Mouse (Mus musculus) stomach, postnatal 0 days (tissue): ENCODE results near the gene Phtf2. TPM values are rescaled to one million over a fixed set of nuclear protein-coding genes. Genes with fewer than 3 reads are reported as not detected.
"Not testable (repeated sequence)": the region's sequence is repeated elsewhere in the genome, so short reads cannot be mapped to it uniquely, and the experiment has no call there.

Source experiments
- ATAC-seq: fragments of 200-750 bp; cut with Nextera tagmentation; 2 replicates; pipeline ENCODE4 v1.8.0; 2017; ENCODE audit not compliant: low FRiP score, low TSS enrichment
- DNase-seq: peaks from one replicate; pipeline ENCODE4 v3.0.0-alpha.2; 2016; ENCODE audit warnings: low spot score
- H3K27ac ChIP-seq: fragments of 300-500 bp; sonication (generic); replicated peaks from 2 replicates; pipeline ENCODE4 v1.5.1; 2014; ENCODE audit warnings: mild to moderate bottlenecking, control low read depth
- H3K27me3 ChIP-seq: fragments of 300-500 bp; sonication (generic); 2 replicates; pipeline ENCODE4 v1.6.1; 2014; ENCODE audit warnings: low read length; ENCODE audit not compliant: control insufficient read depth, insufficient read depth
- H3K36me3 ChIP-seq: fragments of 300-500 bp; sonication (generic); 2 replicates; pipeline ENCODE4 v1.6.1; 2014; ENCODE audit warnings: low read length, mixed read lengths; ENCODE audit not compliant: control insufficient read depth, insufficient read depth
- H3K4me1 ChIP-seq: fragments of 300-500 bp; sonication (generic); replicated peaks from 2 replicates; pipeline ENCODE4 v1.6.1; 2014; ENCODE audit warnings: antibody characterized with exemption; ENCODE audit not compliant: control insufficient read depth, insufficient read depth
- H3K4me2 ChIP-seq: fragments of 300-500 bp; sonication (generic); replicated peaks from 2 replicates; pipeline ENCODE4 v1.6.1; 2014; ENCODE audit warnings: low read depth, mild to moderate bottlenecking, control low read depth, moderate library complexity
- H3K4me3 ChIP-seq: fragments of 300-500 bp; sonication (generic); 2 replicates; pipeline ENCODE4 v1.5.1; 2014; ENCODE audit warnings: low read depth, low read length, control low read depth
- H3K9ac ChIP-seq: fragments of 300-500 bp; sonication (generic); 2 replicates; pipeline ENCODE4 v1.6.1; 2014; ENCODE audit warnings: mild to moderate bottlenecking, low read length, control low read depth, mixed read lengths
- H3K9me3 ChIP-seq: fragments of 300-500 bp; sonication (generic); 2 replicates; pipeline ENCODE4 v1.6.1; 2016; ENCODE audit warnings: low read length; ENCODE audit not compliant: control insufficient read depth
- CTCF ChIP-seq: IDR thresholded peaks from 2 replicates; pipeline ENCODE4 v1.5.1; 2016; ENCODE audit warnings: antibody characterized with exemption, low read depth, mild to moderate bottlenecking, moderate library complexity
- EP300 ChIP-seq: optimal IDR thresholded peaks from 2 replicates; pipeline ENCODE3; 2016; ENCODE audit warnings: antibody characterized with exemption
- WGBS: fragments of 180-500 bp; shearing (Covaris S2); extraction: QIAGEN DNeasy Blood & Tissue Kit; methylation state at CpG from one replicate; pipeline ENCODE4 v1.1.7; 2014; 5-methylcytosine and 5-hydroxymethylcytosine counted together
- polyA plus RNA-seq: library from polyadenylated mRNA; unstranded; fragments of >200 nt; fragmentation: Nextera tagmentation; extraction: Ambion mirVana; gene quantifications from 2 replicates; pipeline ENCODE4 v1.2.1, GENCODE M21; 2015

Gene Phtf2
- polyA plus RNA-seq, 1 experiment from 2014 or later = 5.1 TPM

- ATAC-seq = no peak
- Histone ChIP-seq H3K9me3 (no peaks in the 10 kb centered on the region), H3K27me3 (no peaks in the 10 kb centered on the region), H3K4me2 (no peak overlapping the region), H3K36me3 (no peaks in the 10 kb centered on the region), H3K9ac (no peak overlapping the region), H3K4me1 (no peaks in the 10 kb centered on the region), H3K27ac (no peak overlapping the region), H3K4me3 (no peak overlapping the region)
- 62% methylated on average over 3 of the region's 3 CpGs for WGBS
- no peak for DNase-seq
- peak; percentile 79 for TF ChIP-seq CTCF
- no peak for TF ChIP-seq EP300
These were observed 108.6 kb downstream of the Phtf2 start for GRCm38 (mm10) chr5:20773341-20773740.

- WGBS = 90% methylated on average over 7 of the region's 7 CpGs
- H3K4me2 ChIP-seq = no peak overlapping the region
- H3K4me3 ChIP-seq = no peak overlapping the region
- H3K36me3 ChIP-seq = 0 out of 2 replicates have a peak, but pooled peaks cover 2% of the 10 kb centered on the region
- no peaks in the 10 kb centered on the region for H3K27me3 ChIP-seq
- no peak for DNase-seq
- no peak overlapping the region for H3K27ac ChIP-seq
- TF ChIP-seq EP300 = no peak
- no peak for TF ChIP-seq CTCF
- no peaks in the 10 kb centered on the region for H3K9me3 ChIP-seq
- H3K9ac ChIP-seq = no peak overlapping the region
- no peaks in the 10 kb centered on the region for H3K4me1 ChIP-seq
- no peak for ATAC-seq
These were observed 116.5 kb downstream of the Phtf2 start for GRCm38 (mm10) chr5:20765365-20765920.

- not testable (repeated sequence) for ATAC-seq, H3K9ac ChIP-seq, H3K4me3 ChIP-seq, H3K4me2 ChIP-seq, H3K9me3 ChIP-seq, H3K4me1 ChIP-seq, H3K36me3 ChIP-seq, H3K27me3 ChIP-seq, DNase-seq, H3K27ac ChIP-seq
- WGBS = 95% methylated on average over 3 of the region's 3 CpGs
These were observed 119.5 kb downstream of the Phtf2 start for GRCm38 (mm10) chr5:20762441-20762840.

- Histone ChIP-seq H3K36me3 (0 out of 2 replicates have a peak, but pooled peaks cover 2% of the 10 kb centered on the region), H3K9ac (no peak overlapping the region), H3K27ac (no peak overlapping the region), H3K27me3 (no peaks in the 10 kb centered on the region), H3K9me3 (no peaks in the 10 kb centered on the region), H3K4me3 (no peak overlapping the region), H3K4me1 (no peaks in the 10 kb centered on the region), H3K4me2 (no peak overlapping the region)
- ATAC-seq = no peak
- 88% methylated on average over 12 of the region's 12 CpGs for WGBS
- no peak for TF ChIP-seq EP300
- TF ChIP-seq CTCF = no peak
- DNase-seq = no peak
These were observed 121.4 kb downstream of the Phtf2 start for GRCm38 (mm10) chr5:20760368-20761162.

GRCm38 (mm10) chr5:20759771-20760170 lies 122.2 kb downstream of the Phtf2 start:
- Histone ChIP-seq H3K4me1 (no peaks in the 10 kb centered on the region), H3K4me3 (no peak overlapping the region), H3K4me2 (no peak overlapping the region), H3K36me3 (0 out of 2 replicates have a peak, but pooled peaks cover 2% of the 10 kb centered on the region), H3K27me3 (no peaks in the 10 kb centered on the region), H3K9ac (no peak overlapping the region), H3K27ac (no peak overlapping the region), H3K9me3 (no peaks in the 10 kb centered on the region)
- WGBS = 51% methylated on average over 5 of the region's 5 CpGs
- DNase-seq (no peak), ATAC-seq (no peak)
- TF ChIP-seq CTCF (no peak), EP300 (no peak)

GRCm38 (mm10) chr5:20753963-20754362 lies 128.0 kb downstream of the Phtf2 start:
- Histone ChIP-seq H3K9me3 (no peaks in the 10 kb centered on the region), H3K4me3 (no peak overlapping the region), H3K9ac (no peak overlapping the region), H3K36me3 (no peaks in the 10 kb centered on the region), H3K27ac (no peak overlapping the region), H3K4me2 (no peak overlapping the region), H3K27me3 (no peaks in the 10 kb centered on the region), H3K4me1 (0 out of 2 replicates have a peak, but pooled peaks cover 2% of the 10 kb centered on the region)
- ATAC-seq = no peak
- no peak for DNase-seq
- WGBS = 68% methylated on average over 5 of the region's 5 CpGs
- TF ChIP-seq CTCF (no peak), EP300 (no peak)
